Mouse (Mus musculus): Measurements from ENCODE around the gene Bfsp2.

- no peak for TF ChIP-seq POLR2A (IDR thresholded peaks at IDR 0.05; ENCODE audit: borderline replicate concordance, extremely low read depth, insufficient read depth, insufficient read length, poor library complexity, severe bottlenecking)
- no peak for TF ChIP-seq CTCF (IDR thresholded peaks at IDR 0.05; ENCODE audit: borderline replicate concordance, extremely low read depth, insufficient read depth, insufficient read length)
Observed at GRCm38 (mm10) chr9:103471784-103472183, 8.4 kb downstream of the Bfsp2 start.
